Mouse (Mus musculus) limb, embryonic 11.5 days (tissue): Measurements from ENCODE around the gene Frs3. TPM values are rescaled to one million over a fixed set of nuclear protein-coding genes. Genes with fewer than 3 reads are reported as not detected.

Experiments
- ATAC-seq: fragments of 200-750 bp; cut with Nextera tagmentation; 2 replicates; pipeline ENCODE4 v1.8.0; 2017; ENCODE audit warnings: low read depth; ENCODE audit not compliant: insufficient number of reproducible peaks, low FRiP score, low TSS enrichment
- DNase-seq: peaks from one replicate; pipeline ENCODE4 v3.0.0-alpha.2; 2015; ENCODE audit warnings: low spot score
- H3K27ac ChIP-seq: fragments of 300-500 bp; sonication (generic); replicated peaks from 2 replicates; pipeline ENCODE4 v1.5.1; 2014; ENCODE audit warnings: low read depth, mild to moderate bottlenecking, low read length
- H3K27me3 ChIP-seq: fragments of 300-500 bp; sonication (generic); 2 replicates; pipeline ENCODE4 v1.6.1; 2014; ENCODE audit warnings: mild to moderate bottlenecking, low read length, mixed read lengths; ENCODE audit not compliant: control insufficient read depth, insufficient read depth
- H3K36me3 ChIP-seq: fragments of 300-500 bp; sonication (generic); 2 replicates; pipeline ENCODE4 v1.6.1; 2014; ENCODE audit warnings: mild to moderate bottlenecking, low read length, moderate library complexity, mixed read lengths; ENCODE audit not compliant: control insufficient read depth, insufficient read depth
- H3K4me1 ChIP-seq: fragments of 300-500 bp; sonication (generic); 2 replicates; pipeline ENCODE4 v1.6.1; 2014; ENCODE audit warnings: low read length, mixed read lengths; ENCODE audit not compliant: control insufficient read depth, insufficient read depth
- H3K4me2 ChIP-seq: fragments of 300-500 bp; sonication (generic); 2 replicates; pipeline ENCODE4 v1.6.1; 2014; ENCODE audit warnings: low read depth, mild to moderate bottlenecking, moderate library complexity; ENCODE audit not compliant: severe bottlenecking
- H3K4me3 ChIP-seq: fragments of 300-500 bp; sonication (generic); 2 replicates; pipeline ENCODE4 v1.5.1; 2014; ENCODE audit warnings: low read depth, low read length
- H3K9ac ChIP-seq: fragments of 300-500 bp; sonication (generic); 2 replicates; pipeline ENCODE4 v1.6.1; 2014; ENCODE audit warnings: mild to moderate bottlenecking, low read length
- H3K9me3 ChIP-seq: fragments of 300-500 bp; sonication (generic); 2 replicates; pipeline ENCODE4 v1.6.1; 2016; ENCODE audit warnings: low read length; ENCODE audit not compliant: control insufficient read depth
- WGBS: fragments of 180-500 bp; shearing (Covaris S2); extraction: QIAGEN DNeasy Blood & Tissue Kit; methylation state at CpG from one replicate; pipeline ENCODE4 v1.1.7; 2014; 5-methylcytosine and 5-hydroxymethylcytosine counted together
- polyA plus RNA-seq: library from polyadenylated mRNA; unstranded; fragments of >200 nt; fragmentation: Nextera tagmentation; extraction: Ambion mirVana; gene quantifications from 2 replicates; pipeline ENCODE4 v1.2.1, GENCODE M21; 2014

Frs3 gene
- polyA plus RNA-seq, 1 experiment from 2014 or later, result 3.9 TPM

- H3K4me2 ChIP-seq, result peak within 1 kb of the TSS; percentile 78
- H3K4me3 ChIP-seq, result peak within 1 kb of the TSS; percentile 69
- peak within 1 kb of the TSS; percentile 86 for H3K9ac ChIP-seq
- no peak within 1 kb of the TSS; the same call in 1 of the 2 replicates for H3K27ac ChIP-seq
- peaks cover 6% of the 10 kb centered on the region for H3K4me1 ChIP-seq
- no peaks in the 10 kb centered on the region for H3K9me3 ChIP-seq
- peak; percentile 90 for ATAC-seq
- no peaks in the 10 kb centered on the region for H3K36me3 ChIP-seq
- DNase-seq, result peak; percentile 99
- no peaks in the 10 kb centered on the region for H3K27me3 ChIP-seq
- WGBS, result under 1% methylated on average over 66 of the region's 82 CpGs
Measured at GRCm38 (mm10) chr17:47694503-47695336, 5.9 kb downstream of the Frs3 start, which contains the start of gene Prickle4. Gene Prickle4 (minus strand): TSS chr17:47694736.

- H3K36me3 ChIP-seq, result no peaks in the 10 kb centered on the region
- no peak for DNase-seq
- no peaks in the 10 kb centered on the region for H3K27me3 ChIP-seq
- H3K27ac ChIP-seq, result no peak overlapping the region; the same call in 1 of the 2 replicates
- peak overlapping the region; percentile 78 for H3K4me2 ChIP-seq
- peak overlapping the region; percentile 69 for H3K4me3 ChIP-seq
- H3K9me3 ChIP-seq, result no peaks in the 10 kb centered on the region
- peak overlapping the region; percentile 86 for H3K9ac ChIP-seq
- under 1% methylated on average over 20 of the region's 23 CpGs for WGBS
- peaks cover 6% of the 10 kb centered on the region for H3K4me1 ChIP-seq
- ATAC-seq, result no peak
Measured at GRCm38 (mm10) chr17:47695337-47695710, 6.5 kb downstream of the Frs3 start.

- no peak overlapping the region for H3K9ac ChIP-seq
- 90% methylated on average over 10 of the region's 10 CpGs for WGBS
- no peak overlapping the region for H3K4me3 ChIP-seq
- H3K36me3 ChIP-seq, result 0 out of 2 replicates have a peak, but pooled peaks cover 2% of the 10 kb centered on the region
- ATAC-seq (no peak), DNase-seq (no peak)
- no peak overlapping the region for H3K4me2 ChIP-seq
- H3K27ac ChIP-seq, result no peak overlapping the region
- H3K4me1 ChIP-seq, result peaks cover 7% of the 10 kb centered on the region
- H3K27me3 ChIP-seq, result peaks cover 5% of the 10 kb centered on the region; the same call in 1 of the 2 replicates
- no peaks in the 10 kb centered on the region for H3K9me3 ChIP-seq
Measured at GRCm38 (mm10) chr17:47698156-47698555, 9.3 kb downstream of the Frs3 start.

- Histone ChIP-seq H3K36me3 (0 out of 2 replicates have a peak, but pooled peaks cover 3% of the 10 kb centered on the region), H3K9ac (no peak overlapping the region), H3K4me3 (no peak overlapping the region)
Measured at GRCm38 (mm10) chr17:47699055-47699454, 10.2 kb downstream of the Frs3 start.

GRCm38 (mm10) chr17:47701793-47702192 is 13.0 kb downstream of the Frs3 start:
- DNase-seq, result no peak
- no peaks in the 10 kb centered on the region for H3K9me3 ChIP-seq
- WGBS, result 79% methylated on average over 9 of the region's 9 CpGs
- 0 out of 2 replicates have a peak, but pooled peaks cover 3% of the 10 kb centered on the region for H3K36me3 ChIP-seq
- H3K27me3 ChIP-seq, result peaks cover 11% of the 10 kb centered on the region; the same call in 1 of the 2 replicates
- ATAC-seq, result no peak
- H3K4me2 ChIP-seq, result no peak overlapping the region
- no peak overlapping the region for H3K4me3 ChIP-seq
- H3K9ac ChIP-seq, result no peak overlapping the region
- H3K27ac ChIP-seq, result no peak overlapping the region
- H3K4me1 ChIP-seq, result 0 out of 2 replicates have a peak, but pooled peaks cover 8% of the 10 kb centered on the region

More at GRCm38 (mm10) chr17:47699055-47699454, 10.2 kb downstream of the Frs3 start:
- DNase-seq (no peak), ATAC-seq (no peak)
- Histone ChIP-seq H3K4me2 (no peak overlapping the region), H3K9me3 (no peaks in the 10 kb centered on the region), H3K27ac (no peak overlapping the region), H3K4me1 (peaks cover 6% of the 10 kb centered on the region), H3K27me3 (peaks cover 11% of the 10 kb centered on the region; the same call in 1 of the 2 replicates)
- WGBS, result 83% methylated on average over 2 of the region's 2 CpGs

- WGBS, result 30% methylated on average over 28 of the region's 28 CpGs
- Histone ChIP-seq H3K27me3 (peaks cover 11% of the 10 kb centered on the region; the same call in 1 of the 2 replicates), H3K9me3 (no peaks in the 10 kb centered on the region), H3K4me3 (no peak overlapping the region), H3K27ac (no peak overlapping the region), H3K4me2 (0 out of 2 replicates have a peak overlapping the region, but pooled peaks have one; percentile 10), H3K4me1 (0 out of 2 replicates have a peak, but pooled peaks cover 8% of the 10 kb centered on the region), H3K9ac (no peak overlapping the region), H3K36me3 (0 out of 2 replicates have a peak, but pooled peaks cover 3% of the 10 kb centered on the region)
- no peak for ATAC-seq
- DNase-seq, result no peak
Measured at GRCm38 (mm10) chr17:47702548-47703345, 13.9 kb downstream of the Frs3 start.

GRCm38 (mm10) chr17:47703556-47703955 is 14.7 kb downstream of the Frs3 start:
- DNase-seq, result peak; percentile 36
- H3K36me3 ChIP-seq, result 0 out of 2 replicates have a peak, but pooled peaks cover 3% of the 10 kb centered on the region

GRCm38 (mm10) chr17:47704692-47705091 is 15.9 kb downstream of the Frs3 start:
- ATAC-seq (no peak), DNase-seq (no peak)
- Histone ChIP-seq H3K27ac (no peak overlapping the region), H3K4me1 (0 out of 2 replicates have a peak, but pooled peaks cover 8% of the 10 kb centered on the region), H3K4me3 (no peak overlapping the region), H3K9me3 (no peaks in the 10 kb centered on the region), H3K36me3 (0 out of 2 replicates have a peak, but pooled peaks cover 3% of the 10 kb centered on the region), H3K4me2 (no peak overlapping the region), H3K27me3 (peaks cover 11% of the 10 kb centered on the region; the same call in 1 of the 2 replicates), H3K9ac (no peak overlapping the region)
- WGBS, result 81% methylated on average over 4 of the region's 4 CpGs

More at GRCm38 (mm10) chr17:47703556-47703955, 14.7 kb downstream of the Frs3 start:
- Histone ChIP-seq H3K9me3 (no peaks in the 10 kb centered on the region), H3K4me1 (0 out of 2 replicates have a peak, but pooled peaks cover 8% of the 10 kb centered on the region), H3K27me3 (peaks cover 11% of the 10 kb centered on the region; the same call in 1 of the 2 replicates), H3K4me2 (0 out of 2 replicates have a peak overlapping the region, but pooled peaks have one; percentile 10), H3K4me3 (no peak overlapping the region), H3K9ac (no peak overlapping the region), H3K27ac (no peak overlapping the region)
- ATAC-seq, result no peak
- 17% methylated on average over 20 of the region's 20 CpGs for WGBS
